Mouse (Mus musculus) cerebellum, adult 18-20 months (tissue): ENCODE data around the gene Capn3.

Experiments
- DNase-seq, 2 experiments: peaks; one replicate each; pipeline ENCODE4 v3.0.0; 2021

The Capn3 gene

DNA sequence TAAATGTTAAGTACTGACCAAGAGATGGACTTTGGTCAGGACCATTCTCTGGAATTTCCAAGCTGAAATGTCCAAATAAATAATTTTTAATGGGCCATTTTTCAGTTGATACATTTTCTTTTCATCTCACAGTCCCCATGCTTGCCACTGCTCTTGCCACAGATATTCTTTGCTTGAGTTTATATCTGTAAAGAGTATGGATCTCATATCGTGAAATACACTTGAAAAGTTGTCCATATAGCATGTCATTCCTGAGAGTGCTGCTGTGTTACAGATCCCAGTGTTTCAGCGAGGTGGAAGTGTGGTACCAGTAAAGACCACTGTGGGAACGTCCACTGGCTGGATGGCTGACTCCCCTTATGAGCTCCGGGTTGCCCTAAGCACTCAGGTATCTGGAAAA lies at the start of gene Capn3:
TSS of gene Capn3 (plus strand) at position 301 of the 400 bp plus-strand sequence.
- no peak for DNase-seq

GRCm38 (mm10) chr2:120411096-120411628 lies 44.7 kb upstream of the Capn3 start:
- no peak for DNase-seq

DNA sequence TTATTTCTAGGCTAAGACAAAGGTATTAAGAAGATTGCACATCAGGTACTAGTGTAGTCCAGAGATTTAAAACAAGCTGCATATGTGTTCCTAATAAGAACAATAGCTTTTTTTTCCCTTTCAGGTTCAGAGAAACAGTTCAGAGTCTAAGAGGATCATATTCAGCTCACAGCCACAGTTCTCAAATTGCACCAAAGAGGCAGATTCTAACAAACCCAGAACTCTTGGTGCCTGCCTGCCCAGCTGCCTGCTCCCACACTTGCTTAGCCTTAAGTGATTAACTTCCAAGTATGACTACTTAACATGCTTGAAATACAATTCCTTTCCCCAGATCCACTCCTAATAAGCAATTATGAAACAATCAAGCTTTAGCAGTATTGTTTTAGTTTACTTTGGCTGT lies 41.7 kb upstream of the Capn3 start:
- no peak for DNase-seq

DNA sequence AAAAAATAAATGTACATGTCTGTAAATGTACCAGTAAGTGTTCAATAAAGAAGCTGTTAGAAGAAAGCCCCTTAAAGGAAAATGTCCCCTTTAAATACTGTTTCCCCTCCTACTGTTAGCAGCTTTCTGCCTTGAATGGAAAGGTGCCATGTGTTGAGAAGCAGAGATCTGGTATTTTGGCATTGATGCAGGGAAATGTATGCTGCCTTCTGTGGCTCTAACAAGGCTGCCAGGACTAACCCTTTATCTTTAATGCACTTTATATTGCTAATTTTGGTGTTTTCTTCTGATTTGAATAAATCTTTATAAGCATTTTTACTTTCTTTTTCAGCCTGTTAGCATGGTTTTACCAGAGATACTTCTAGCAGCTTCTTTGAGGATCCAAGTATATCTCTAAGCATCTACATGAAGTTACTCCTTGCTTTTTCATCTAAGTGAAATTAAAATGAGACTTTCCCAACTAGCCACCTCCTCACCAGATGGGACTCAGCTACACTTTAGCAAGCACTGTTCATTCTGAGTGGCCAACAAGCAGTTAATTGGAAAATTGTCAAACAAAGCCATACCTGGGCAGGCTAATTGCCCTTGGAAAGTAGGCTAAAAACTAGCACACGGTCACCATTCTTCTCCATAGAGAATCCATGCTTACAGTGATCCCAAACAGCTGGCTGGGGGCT lies 40.9 kb upstream of the Capn3 start:
- peak; percentile 49 to 65 for DNase-seq

DNA sequence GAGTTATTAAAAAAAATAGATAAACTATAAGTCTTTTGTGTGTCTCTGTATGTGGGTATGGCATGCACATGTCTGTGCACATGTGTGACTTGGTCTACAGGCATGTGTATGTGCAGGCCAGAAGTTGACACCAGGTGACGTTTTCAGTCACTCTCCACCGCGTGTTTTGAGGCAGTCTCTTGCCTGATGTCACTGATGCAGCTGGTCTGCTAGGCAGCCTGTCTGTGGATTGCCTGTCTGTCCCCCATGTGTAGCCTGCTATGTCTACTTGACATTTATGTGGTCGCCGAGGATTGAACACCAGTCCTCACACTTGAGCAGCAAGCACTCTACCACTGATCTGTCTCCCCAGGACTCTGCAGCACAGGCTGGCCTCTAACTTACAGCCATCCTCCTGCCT lies 31.4 kb upstream of the Capn3 start:
- DNase-seq, result no peak

DNA sequence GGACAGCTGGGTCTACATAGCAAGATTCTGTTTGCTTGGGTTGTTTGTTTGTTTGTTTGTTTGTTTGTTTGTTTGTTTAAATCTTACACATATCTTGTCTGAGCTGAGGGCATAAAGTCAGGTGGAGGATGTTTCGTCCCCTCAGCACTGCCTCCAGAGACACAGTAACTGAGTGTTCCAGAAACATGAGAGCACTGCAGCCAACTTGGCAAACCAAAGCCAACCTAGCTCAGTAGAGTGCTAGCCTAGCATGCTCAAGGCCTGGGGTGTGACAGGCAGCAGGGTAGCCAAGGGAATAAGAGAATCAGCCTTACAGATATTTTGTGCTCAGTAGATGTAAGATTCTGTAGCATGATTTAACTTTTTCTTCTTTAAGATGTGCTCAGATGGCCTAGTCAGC lies 11.3 kb upstream of the Capn3 start:
- DNase-seq, result no peak

DNA sequence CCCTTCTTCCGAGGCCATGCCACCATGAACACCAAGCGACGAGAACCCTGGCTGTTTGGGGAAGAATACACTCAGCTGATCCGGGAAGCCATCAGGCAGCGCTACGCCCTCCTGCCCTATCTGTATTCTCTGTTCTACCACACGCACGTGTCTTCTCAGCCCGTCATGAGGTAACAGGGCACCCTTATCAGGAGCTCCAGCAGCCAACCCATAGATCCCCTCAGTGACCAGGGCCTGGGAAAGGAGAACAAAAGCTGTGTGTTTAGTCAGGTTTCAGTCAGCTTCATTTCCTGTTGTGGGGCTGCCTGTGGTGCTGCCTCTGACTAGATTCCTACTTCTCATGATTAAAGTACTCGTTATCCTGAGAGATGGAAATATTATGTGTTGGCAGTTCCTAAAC lies 9.4 kb upstream of the Capn3 start:
- no peak for DNase-seq

- no peak for DNase-seq
Measured at GRCm38 (mm10) chr2:120447306-120447705, 8.5 kb upstream of the Capn3 start.

DNA sequence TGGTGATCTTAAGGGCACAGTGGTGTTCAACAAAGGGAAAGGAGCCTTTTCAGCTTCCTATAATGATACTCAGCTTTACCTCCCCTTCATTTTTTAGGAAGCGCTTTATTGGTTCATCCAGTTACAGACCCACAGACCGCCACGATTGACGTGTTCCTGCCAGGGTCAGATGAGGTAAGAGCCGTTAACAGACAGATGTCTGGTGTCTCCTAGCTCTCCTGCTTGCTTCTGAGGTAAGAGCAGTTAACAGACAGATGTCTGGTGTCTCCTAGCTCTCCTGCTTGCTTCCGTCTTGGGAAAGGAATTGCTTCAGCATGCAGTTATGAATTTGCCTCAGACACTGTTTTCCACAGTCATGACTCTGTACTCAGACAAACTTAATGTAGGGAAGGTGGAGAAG lies 5.1 kb upstream of the Capn3 start:
- DNase-seq, result no peak

- no peak for DNase-seq
Measured at GRCm38 (mm10) chr2:120452600-120452999, 3.2 kb upstream of the Capn3 start.

DNA sequence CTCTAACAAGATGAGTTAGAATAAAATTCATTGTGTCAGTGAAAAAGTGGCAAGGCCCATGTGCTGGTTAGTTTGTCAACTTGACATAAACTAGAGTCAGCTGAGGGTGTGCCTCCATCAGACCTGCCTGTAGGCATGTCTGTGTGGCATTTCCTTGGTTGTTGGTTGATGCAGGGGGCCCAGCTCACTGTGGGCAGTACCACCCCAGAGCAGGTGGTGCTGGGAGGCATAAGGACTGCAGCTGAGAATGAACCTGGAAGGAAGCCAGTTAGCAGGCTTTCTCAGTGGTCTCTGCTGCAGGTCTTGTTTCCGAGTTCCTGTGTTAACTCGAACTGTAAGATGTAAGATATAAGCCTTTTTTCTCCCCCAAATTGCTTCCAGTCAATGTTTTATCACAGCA lies 832 bp upstream of the Capn3 start:
- no peak for DNase-seq

- no peak for DNase-seq
Measured at GRCm38 (mm10) chr2:120460216-120460615, 4.4 kb downstream of the Capn3 start.

DNA sequence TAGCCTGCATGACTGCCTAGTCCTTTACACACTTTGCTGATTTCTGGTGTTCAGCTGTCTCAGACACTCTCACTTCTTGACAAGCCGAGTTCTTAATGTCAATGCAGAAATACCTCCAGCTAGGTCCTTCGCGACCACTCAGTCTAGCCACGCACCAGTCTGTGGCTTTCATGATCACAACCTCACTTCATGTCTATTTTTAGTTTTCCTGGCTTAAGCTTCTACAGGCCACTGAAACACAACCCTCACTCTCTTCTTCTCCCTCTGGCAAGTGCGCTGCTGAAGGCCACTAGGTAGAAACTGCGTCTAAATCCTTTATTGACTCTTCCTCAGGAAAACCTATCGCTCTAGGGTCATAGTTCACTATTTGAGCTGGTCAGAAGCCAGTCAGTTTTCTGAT lies 7.5 kb downstream of the Capn3 start:
- DNase-seq, result no peak

DNA sequence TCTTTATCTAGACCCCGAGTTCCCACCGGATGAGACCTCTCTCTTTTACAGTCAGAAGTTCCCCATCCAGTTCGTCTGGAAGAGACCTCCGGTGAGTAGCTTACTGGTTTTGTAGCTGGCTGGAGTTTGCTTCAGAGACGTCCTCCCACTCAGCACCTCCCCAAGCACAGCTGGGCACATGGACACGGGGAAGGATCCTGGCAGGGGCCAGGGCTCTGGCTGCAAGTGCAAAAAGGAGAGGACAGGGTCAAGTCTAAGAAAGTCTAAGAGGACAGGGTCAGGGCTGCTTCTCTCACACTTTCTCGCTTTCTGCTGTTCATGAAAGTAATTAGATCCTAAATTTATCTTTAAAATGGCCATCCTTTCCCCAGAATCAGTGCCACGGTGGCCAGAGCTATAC lies 8.3 kb downstream of the Capn3 start:
- DNase-seq, result no peak

DNA sequence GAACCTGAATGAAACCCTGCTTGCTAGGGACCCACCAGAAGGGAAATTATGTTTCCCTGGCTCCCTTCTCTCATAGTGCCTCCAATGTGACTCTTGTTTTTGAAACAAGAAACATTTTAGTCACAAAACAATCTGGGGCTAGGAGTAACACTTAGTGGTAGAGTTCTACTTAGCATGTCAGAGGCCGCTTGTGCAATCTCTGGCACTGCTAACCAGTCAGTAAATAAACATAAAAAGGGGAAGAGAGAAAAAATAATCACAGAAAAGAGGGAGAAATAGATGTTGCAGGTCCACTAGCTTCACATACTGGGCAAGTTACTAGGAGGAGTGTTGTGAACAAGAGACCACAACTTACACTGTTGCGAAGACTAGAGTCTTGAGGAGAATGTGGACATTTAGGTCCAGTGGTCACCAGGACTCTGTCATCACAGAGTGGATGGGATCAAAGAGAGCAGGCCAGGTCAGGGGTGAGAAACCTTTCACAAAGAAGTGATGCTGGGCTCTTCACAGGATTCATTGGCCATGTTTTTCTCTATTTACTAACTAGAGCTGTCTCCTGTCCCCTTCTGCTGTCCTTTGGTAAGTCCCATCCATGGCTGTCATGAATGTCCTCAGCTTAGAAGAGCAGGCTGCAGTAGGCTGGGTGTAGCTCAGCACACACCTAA lies 9.0 kb downstream of the Capn3 start:
- DNase-seq, result no peak

- no peak for DNase-seq
Measured at GRCm38 (mm10) chr2:120465397-120465785, 9.6 kb downstream of the Capn3 start.

DNA sequence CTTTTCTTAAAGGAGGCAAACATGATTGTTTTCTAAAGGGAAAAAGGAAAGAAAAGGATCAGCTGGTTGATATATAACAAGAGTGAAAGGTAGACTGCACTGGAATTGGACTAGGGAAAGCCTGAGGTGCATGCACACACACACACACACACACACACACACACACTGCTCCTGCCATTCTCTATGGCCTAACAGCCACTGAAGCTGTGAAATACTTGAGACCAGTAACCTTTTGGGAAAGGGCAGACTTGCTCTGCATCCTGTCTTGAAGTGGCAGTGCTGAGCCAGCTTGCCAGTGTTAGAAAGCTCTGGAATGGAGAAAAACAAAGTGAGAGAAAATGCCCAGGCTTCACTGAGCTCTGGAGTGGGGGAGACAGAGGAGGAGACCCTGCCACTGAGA lies 12.2 kb downstream of the Capn3 start:
- no peak for DNase-seq

GRCm38 (mm10) chr2:120469220-120469619 lies 13.4 kb downstream of the Capn3 start:
- no peak for DNase-seq

DNA sequence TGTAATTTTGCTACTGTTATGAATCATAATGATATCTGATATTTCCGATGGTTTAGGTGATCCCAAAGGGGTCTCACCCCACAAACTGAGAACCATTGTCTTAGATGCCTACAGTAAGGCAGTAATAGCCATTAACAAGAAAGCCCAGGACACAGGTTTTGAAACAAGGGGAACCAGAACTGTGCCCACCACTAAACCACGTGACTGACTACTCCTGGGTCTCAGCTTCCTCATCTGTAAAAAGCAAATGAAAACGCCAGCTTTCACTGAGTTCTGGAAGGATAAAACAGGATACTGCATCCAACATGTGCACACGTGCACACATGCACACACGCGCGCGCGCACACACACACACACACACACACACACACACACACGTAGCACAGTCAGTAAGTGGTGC lies 13.9 kb downstream of the Capn3 start:
- no peak for DNase-seq

DNA sequence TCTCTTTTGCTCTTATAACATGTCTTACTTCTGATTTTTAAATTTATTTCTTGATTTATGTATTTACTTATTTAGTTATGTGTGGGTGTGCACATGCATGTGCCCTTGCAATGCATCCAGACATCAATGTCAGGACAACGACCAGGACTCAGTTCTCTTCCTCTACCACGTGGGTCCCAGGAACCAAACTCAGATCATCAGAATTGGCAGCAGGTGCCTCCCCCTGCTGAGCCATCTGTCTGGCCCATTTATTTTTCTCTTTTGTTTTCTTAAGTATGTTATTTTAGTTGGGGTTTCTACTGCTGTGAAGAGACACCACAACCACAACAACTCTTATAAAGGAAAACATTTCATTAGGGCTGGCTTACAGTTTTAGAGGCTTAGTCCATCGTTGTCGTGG lies 15.0 kb downstream of the Capn3 start:
- peak; percentile 55 to 64 for DNase-seq

DNA sequence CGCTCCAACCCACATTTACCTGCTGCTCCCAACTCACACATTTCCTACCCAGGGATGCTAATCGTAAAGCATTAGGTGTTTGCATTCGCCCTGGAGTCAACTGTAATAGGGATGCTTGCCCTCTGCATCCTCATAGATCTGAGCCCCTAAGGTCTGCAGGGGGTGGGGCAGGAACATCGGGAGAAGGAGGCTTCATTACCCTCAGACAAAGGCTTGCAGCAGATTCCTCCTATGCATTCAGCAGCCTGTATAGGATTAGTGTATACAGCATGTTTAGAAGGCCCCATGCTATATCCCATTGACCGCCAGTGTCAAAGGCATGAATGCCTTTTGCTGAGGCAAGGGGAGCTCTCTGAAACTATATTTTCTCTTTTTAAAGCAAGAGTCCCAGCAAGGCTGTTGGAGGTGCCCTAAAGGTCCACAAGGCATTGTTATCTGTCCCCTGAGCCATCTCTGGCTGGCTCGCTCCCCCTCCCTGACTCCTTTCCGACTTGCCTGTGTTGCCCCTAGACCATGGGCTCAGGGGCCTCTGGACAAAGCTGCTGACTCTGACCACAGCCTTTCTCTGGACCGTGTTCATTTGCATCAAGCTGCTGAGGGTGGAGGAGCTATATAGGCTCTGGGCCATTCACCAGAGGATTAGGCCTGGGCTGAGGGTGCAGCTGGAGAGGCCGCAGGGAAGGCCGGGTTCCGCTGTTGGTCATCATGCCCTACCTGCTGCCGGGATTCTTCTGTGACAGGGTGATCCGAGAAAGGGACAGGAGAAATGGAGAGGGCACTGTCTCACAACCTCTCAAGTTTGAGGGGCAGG lies 20.7 kb downstream of the Capn3 start:
- no peak for DNase-seq

DNA sequence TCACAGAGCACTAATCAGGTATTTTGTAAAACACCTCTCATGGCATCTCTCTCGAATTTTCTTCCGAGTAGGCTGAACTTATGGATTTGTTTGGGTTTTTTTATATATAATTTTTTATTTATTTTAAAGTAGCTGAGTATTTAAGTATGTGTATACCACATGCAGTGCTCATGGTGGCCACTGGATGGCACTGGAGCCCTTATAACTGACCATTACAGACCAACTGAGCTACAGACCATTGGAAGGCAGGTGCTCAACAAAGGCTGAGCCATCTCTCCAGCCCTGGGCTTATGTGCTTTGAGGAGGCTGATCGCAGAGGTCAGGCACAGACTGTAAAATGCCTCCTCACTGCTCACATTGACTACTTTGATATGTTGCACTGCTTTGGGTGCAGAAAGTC lies 22.8 kb downstream of the Capn3 start:
- DNase-seq, result peak; percentile 49

GRCm38 (mm10) chr2:120481921-120482320 lies 26.1 kb downstream of the Capn3 start:
- no peak for DNase-seq
